Mouse (Mus musculus) frontal cortex, adult 2 months (tissue): ENCODE data around the gene Wscd1. TPM values are rescaled to one million over a fixed set of nuclear protein-coding genes. Genes with fewer than 3 reads are reported as not detected.
"Not testable (repeated sequence)": the region's sequence is repeated elsewhere in the genome, so short reads cannot be mapped to it uniquely, and the experiment has no call there.

Source experiments
- DNase-seq, 2 experiments: peaks; one replicate each; pipeline ENCODE4 v3.0.0; 2022; ENCODE audit warnings: low spot score in 1 of 2; ENCODE audit errors: extremely low spot score in 1 of 2
- polyA plus RNA-seq: library from polyadenylated mRNA; depleted of rRNA; stranded (reverse); fragments of >200 nt; gene quantifications from 2 replicates; pipeline ENCODE4 v1.2.3, GENCODE M21; 2012

The Wscd1 gene
- polyA plus RNA-seq, 1 experiment: 64.2 TPM

- peak; percentile 8 to 59 for DNase-seq
Observed at GRCm38 (mm10) chr11:71819901-71820300, 70.2 kb downstream of the Wscd1 start.

DNA sequence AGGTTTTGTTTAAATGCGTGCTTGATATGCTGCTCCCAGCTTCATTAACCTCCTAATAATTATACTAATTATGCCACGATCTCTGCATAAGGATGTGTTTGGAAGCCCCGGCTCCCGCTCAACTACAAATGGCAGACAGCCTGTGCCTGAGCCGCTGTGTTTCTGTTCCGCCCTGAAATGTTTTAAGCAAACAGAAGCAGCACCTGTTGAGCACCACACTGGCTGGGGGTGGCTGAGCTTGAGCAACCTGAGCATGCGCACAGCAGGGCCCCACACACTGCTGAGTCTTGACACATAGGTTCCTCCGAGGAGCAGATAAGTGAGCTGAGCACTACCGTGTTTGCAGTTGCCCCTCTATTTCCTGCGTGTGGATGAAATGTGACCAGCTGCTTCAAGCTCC lies 71.1 kb downstream of the Wscd1 start:
- DNase-seq: peak; percentile 13 to 57

DNA sequence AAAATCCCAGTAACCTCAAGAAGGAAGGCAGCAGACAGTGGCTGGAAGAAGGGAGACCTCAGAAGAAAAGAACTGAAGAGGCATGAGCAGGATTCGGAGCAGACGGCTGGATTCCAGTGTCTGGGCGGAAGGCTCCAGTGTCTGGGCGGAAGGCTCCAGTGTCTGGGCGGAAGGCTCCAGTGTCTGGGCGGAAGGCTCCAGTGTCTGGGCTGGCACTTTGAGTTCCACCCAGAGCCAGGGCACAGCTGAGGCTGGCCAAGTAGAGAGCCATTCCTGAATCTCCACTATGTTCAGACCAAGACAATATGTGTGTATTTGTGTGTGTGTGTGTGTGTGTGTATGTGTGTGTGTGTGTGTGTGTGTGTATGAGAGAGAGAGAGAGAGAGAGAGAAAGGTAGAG lies 71.8 kb downstream of the Wscd1 start:
- not testable (repeated sequence) for DNase-seq

GRCm38 (mm10) chr11:71822031-71822430 lies 72.3 kb downstream of the Wscd1 start:
- no peak for DNase-seq

DNA sequence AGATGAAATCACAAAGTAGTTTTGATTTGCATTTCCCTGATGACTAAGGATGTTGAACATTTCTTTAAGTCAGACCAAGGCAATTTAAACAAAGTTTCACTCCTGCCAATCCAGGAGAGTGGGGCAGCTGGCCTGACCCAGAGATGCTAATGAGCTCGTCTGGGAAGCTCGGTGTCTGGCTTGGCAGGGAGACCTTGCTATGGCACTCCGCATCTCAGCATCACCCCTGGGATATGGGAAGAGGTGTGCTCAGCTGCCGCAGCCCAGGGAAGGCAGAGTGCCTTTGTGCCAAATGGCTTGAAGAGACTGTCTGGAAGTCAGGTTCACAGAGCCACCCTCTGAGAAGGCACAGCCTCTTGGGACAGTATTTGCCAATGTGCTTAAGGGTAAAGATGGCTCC lies 75.3 kb downstream of the Wscd1 start:
- no peak for DNase-seq
